Mouse (Mus musculus) kidney, adult 2 months (tissue): Measurements from ENCODE around the gene Ass1.

Experiments
- CTCF ChIP-seq: fragments of 200-500 bp; conservative IDR thresholded peaks from 2 replicates; pipeline ENCODE4 v1.5.1; 2011; ENCODE audit warnings: low read depth, mild to moderate bottlenecking, control low read depth, low read length, moderate library complexity, mixed read lengths; ENCODE audit not compliant: insufficient read depth, insufficient read length
- POLR2A ChIP-seq: fragments of 200-500 bp; IDR thresholded peaks from one replicate; pipeline ENCODE4 v1.6.1; 2011; ENCODE audit warnings: low read depth, low read length, control low read depth

DNA sequence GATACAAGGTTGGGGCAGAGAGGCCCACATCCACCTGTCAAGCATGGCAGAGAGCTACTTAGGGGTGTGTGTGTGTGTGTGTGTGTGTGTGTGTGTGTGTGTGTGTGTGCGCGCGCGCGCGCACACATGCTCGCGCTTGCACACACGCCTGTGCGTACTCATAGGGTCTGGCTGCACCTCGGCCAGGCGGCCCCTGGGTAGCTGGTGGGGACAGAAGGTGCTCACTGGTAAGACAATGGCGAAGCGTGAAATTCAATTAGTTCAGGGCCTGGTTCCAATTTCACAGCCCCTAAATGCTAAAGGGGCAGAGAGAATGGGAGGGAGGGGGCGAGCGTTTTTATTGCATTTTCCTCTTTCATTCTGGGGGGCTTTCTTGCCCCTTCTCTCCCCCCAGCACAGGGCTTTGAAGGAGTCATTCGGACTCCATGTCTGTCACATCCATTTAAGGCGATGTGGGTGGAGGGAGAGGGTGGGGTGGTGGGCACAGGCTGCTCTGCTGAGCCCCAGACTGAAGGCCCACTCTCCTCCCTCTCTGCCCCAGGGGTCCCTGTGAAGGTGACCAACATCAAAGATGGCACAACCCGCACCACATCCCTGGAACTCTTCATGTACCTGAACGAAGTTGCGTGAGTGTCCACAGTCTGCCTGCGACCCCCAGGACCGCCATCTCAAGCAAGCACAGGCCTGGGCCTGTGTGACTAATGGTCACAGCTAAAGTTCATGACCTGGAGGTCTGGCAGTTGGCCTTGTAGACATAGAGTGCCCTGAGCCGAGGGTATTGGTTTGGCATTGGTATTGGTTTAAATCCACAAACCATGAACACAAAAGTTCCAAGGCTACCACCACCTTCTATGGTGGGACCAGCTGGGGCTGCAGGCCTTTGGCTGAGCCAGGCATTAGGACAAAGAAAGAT, 30.5 kb downstream of the Ass1 start:
- TF ChIP-seq POLR2A: no peak
- no peak for TF ChIP-seq CTCF
